Mouse (Mus musculus): Measurements from ENCODE around the gene Dnah5. TPM values are rescaled to one million over a fixed set of nuclear protein-coding genes. Genes with fewer than 3 reads are reported as not detected.

Dnah5 gene
- polyA plus RNA-seq, 1 experiment from 2014 or later, result 0.23 TPM

GRCm38 (mm10) chr15:28466591-28467247 lies 263.2 kb downstream of the Dnah5 start:
- no peak overlapping the region for H3K27ac ChIP-seq (ENCODE audit: low read depth, low read length)
- H3K9me3 ChIP-seq (replicated peaks; ENCODE audit: control insufficient read depth, low read length), result no peaks in the 10 kb centered on the region
- no peak overlapping the region for H3K4me2 ChIP-seq (ENCODE audit: low read length)
- no peak overlapping the region for H3K9ac ChIP-seq (ENCODE audit: low read length)
- no peaks in the 10 kb centered on the region for H3K36me3 ChIP-seq (ENCODE audit: control insufficient read depth, insufficient read depth, low read length)
- no peaks in the 10 kb centered on the region for H3K27me3 ChIP-seq (replicated peaks; ENCODE audit: control insufficient read depth, insufficient read depth, low read length)
- no peaks in the 10 kb centered on the region for H3K4me1 ChIP-seq (ENCODE audit: control insufficient read depth, insufficient read depth, low read length)
- ATAC-seq, result peak; percentile 55; the same call in 1 of the 2 replicates
- peak; percentile 72 for DNase-seq (ENCODE audit: low spot score)
- H3K4me3 ChIP-seq (ENCODE audit: low read depth, low read length), result no peak overlapping the region
- WGBS, result 79% methylated on average over 3 of the region's 3 CpGs

- no peak overlapping the region for H3K9ac ChIP-seq (ENCODE audit: low read length)
- H3K4me3 ChIP-seq (ENCODE audit: low read depth, low read length), result no peak overlapping the region
- H3K36me3 ChIP-seq (ENCODE audit: control insufficient read depth, insufficient read depth, low read length), result no peaks in the 10 kb centered on the region
- H3K4me2 ChIP-seq (ENCODE audit: low read length), result no peak overlapping the region
- H3K4me1 ChIP-seq (ENCODE audit: control insufficient read depth, insufficient read depth, low read length), result no peaks in the 10 kb centered on the region
- 80% methylated on average over 6 of the region's 6 CpGs for WGBS
- no peak for DNase-seq (ENCODE audit: low spot score)
- no peak overlapping the region for H3K27ac ChIP-seq (ENCODE audit: low read depth, low read length)
- no peaks in the 10 kb centered on the region for H3K9me3 ChIP-seq (replicated peaks; ENCODE audit: control insufficient read depth, low read length)
- no peak for ATAC-seq
- H3K27me3 ChIP-seq (replicated peaks; ENCODE audit: control insufficient read depth, insufficient read depth, low read length), result no peaks in the 10 kb centered on the region
Measured at GRCm38 (mm10) chr15:28473749-28474390, 270.3 kb downstream of the Dnah5 start.

- H3K9me3 ChIP-seq (replicated peaks; ENCODE audit: control insufficient read depth, low read length), result no peaks in the 10 kb centered on the region
- ATAC-seq, result peak; percentile 40; the same call in 1 of the 2 replicates
Measured at GRCm38 (mm10) chr15:28502820-28503219, 299.3 kb downstream of the Dnah5 start.

GRCm38 (mm10) chr15:28515176-28515575 lies 311.6 kb downstream of the Dnah5 start:
- DNase-seq (ENCODE audit: low spot score) (no peak), ATAC-seq (no peak)
- H3K4me1 ChIP-seq (ENCODE audit: control insufficient read depth, insufficient read depth, low read length), result no peaks in the 10 kb centered on the region
- WGBS, result 63% methylated on average over 4 of the region's 4 CpGs
- H3K27ac ChIP-seq (ENCODE audit: low read depth, low read length), result no peak overlapping the region
- no peaks in the 10 kb centered on the region for H3K27me3 ChIP-seq (replicated peaks; ENCODE audit: control insufficient read depth, insufficient read depth, low read length)
- no peak overlapping the region for H3K4me2 ChIP-seq (ENCODE audit: low read length)
- no peak overlapping the region for H3K4me3 ChIP-seq (ENCODE audit: low read depth, low read length)
- no peaks in the 10 kb centered on the region for H3K36me3 ChIP-seq (ENCODE audit: control insufficient read depth, insufficient read depth, low read length)
- no peaks in the 10 kb centered on the region for H3K9me3 ChIP-seq (replicated peaks; ENCODE audit: control insufficient read depth, low read length)
- no peak overlapping the region for H3K9ac ChIP-seq (ENCODE audit: low read length)

More at GRCm38 (mm10) chr15:28502820-28503219, 299.3 kb downstream of the Dnah5 start:
- Histone ChIP-seq H3K27me3 (replicated peaks; ENCODE audit: control insufficient read depth, insufficient read depth, low read length) (no peaks in the 10 kb centered on the region), H3K4me2 (ENCODE audit: low read length) (no peak overlapping the region), H3K9ac (ENCODE audit: low read length) (no peak overlapping the region), H3K4me1 (ENCODE audit: control insufficient read depth, insufficient read depth, low read length) (no peaks in the 10 kb centered on the region), H3K4me3 (ENCODE audit: low read depth, low read length) (no peak overlapping the region), H3K27ac (ENCODE audit: low read depth, low read length) (no peak overlapping the region), H3K36me3 (ENCODE audit: control insufficient read depth, insufficient read depth, low read length) (no peaks in the 10 kb centered on the region)
- DNase-seq (ENCODE audit: low spot score), result peak; percentile 78
- 58% methylated on average over 4 of the region's 4 CpGs for WGBS

Other genes starting within 250 kb of the Dnah5 start
- 38.1 and 45.4 TPM in 2 replicates for gene Trio, start 177.9 kb upstream of the Dnah5 start, polyA plus RNA-seq (2014; fragmentation: Nextera tagmentation; extraction: Ambion mirVana)